Mouse (Mus musculus) brain, embryonic 14.5 days (tissue): ENCODE measurements around the gene Sit1.

Experiments used
- CTCF ChIP-seq: fragments of 200-500 bp; IDR thresholded peaks from 2 replicates; pipeline ENCODE4 v1.5.1; 2012; ENCODE audit warnings: inconsistent platforms, mild to moderate bottlenecking, moderate library complexity, borderline replicate concordance; ENCODE audit not compliant: insufficient read depth, insufficient read length; ENCODE audit errors: extremely low read depth
- POLR2A ChIP-seq: fragments of 200-500 bp; IDR thresholded peaks from 2 replicates; pipeline ENCODE4 v1.6.1; 2012; ENCODE audit warnings: mild to moderate bottlenecking, inconsistent platforms, borderline replicate concordance; ENCODE audit not compliant: poor library complexity, insufficient read depth, insufficient read length, severe bottlenecking; ENCODE audit errors: extremely low read depth

DNA sequence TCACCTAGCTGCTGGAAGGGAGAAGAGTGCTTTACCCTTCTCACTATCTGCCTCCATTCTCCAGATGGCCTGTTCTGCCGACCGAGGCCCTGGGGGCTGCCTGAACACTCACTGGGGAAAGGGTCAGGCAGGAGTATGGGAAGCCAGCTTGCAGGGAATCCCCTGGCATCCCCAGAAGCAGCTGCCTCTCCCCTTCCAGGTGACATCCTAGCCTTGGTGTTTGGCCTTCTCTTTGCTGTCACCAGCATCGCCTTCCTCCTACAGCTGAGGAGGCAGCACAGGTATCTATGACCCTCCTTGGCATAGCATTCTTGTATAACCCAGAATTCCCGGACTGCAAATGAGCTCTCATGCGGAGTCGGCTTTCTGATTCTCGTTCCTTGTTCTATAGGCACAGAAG lies 29.1 kb upstream of the Sit1 start:
- TF ChIP-seq CTCF: no peak
- TF ChIP-seq POLR2A: no peak
